Mouse (Mus musculus): ENCODE data around the gene Tcp11l2. TPM values are rescaled to one million over a fixed set of nuclear protein-coding genes. Genes with fewer than 3 reads are reported as not detected.

Tcp11l2 gene
- 28.8 and 31.4 TPM in 2 replicates for polyA plus RNA-seq (2012; rRNA removed)
- 38.1 and 44.2 TPM in 2 replicates for polyA plus RNA-seq (2014; fragmentation: Nextera tagmentation; extraction: Ambion mirVana)

DNA sequence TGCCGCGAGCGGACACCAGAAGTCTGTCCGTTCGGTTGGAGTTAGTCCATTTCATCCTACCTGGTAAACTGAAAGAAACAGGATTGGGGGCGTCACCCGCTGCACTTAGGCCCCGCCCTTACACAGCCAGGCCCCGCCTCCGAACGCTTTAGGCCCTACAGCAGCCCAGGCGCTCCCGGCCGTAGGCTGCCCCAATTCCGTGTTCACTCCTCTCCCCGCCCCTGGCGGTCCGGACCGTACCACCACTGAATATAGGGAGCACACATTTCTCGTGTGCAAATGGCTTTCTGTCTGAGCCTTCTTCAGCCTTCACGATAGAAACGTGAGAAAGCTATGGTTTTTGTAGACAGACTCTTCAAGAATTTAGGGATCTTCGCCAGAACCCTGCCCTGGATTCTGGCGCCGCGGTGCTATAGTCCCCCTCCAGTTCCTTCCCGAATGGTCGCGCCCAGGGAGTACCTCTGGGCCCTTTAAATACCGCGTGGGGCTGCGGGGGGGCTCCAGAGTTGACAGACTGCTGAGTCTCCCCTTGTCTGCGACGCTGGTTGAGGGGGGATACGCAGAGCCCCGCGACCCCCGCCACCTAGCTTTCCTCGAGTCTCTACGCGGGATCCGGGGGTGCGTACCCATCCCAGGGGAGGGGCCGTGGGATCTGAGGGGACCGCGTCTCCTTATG is at the start of gene Tcp11l2:
Gene Tcp11l2 (plus strand): TSS at position 232 of the 676 bp plus-strand sequence.
- H3K9me3 ChIP-seq (ENCODE audit: control insufficient read depth, low read length): no peaks in the 10 kb centered on the region
- peak within 1 kb of the TSS; percentile 85 for H3K9ac ChIP-seq (replicated peaks)
- H3K36me3 ChIP-seq (replicated peaks; ENCODE audit: control insufficient read depth, insufficient read depth, low read depth): no peaks in the 10 kb centered on the region
- peak within 1 kb of the TSS; percentile 74 to 95 for H3K4me3 ChIP-seq (ENCODE audit: insufficient read depth in 1 of 2, low read depth in 2 of 2, low read length in 2 of 2)
- H3K27ac ChIP-seq: peak within 1 kb of the TSS; percentile 94
- H3K4me2 ChIP-seq (ENCODE audit: low read depth): peak within 1 kb of the TSS; percentile 99
- 0 out of 2 replicates have a peak, but pooled peaks have one; percentile 28 for TF ChIP-seq CTCF (IDR thresholded peaks at IDR 0.05; ENCODE audit: low read depth)
- TF ChIP-seq EP300 (IDR thresholded peaks at IDR 0.05; ENCODE audit: low read depth): peak; percentile 37; the same call in 1 of the 2 replicates
- ATAC-seq (ENCODE audit: insufficient read depth) (peak; percentile 94), DNase-seq (ENCODE audit: low read depth in 3 of 3, low spot score in 3 of 3) (peak; percentile 86 to 89 (median 88))
- peaks cover 25 to 36% of the 10 kb centered on the region in 2 experiments for H3K4me1 ChIP-seq (replicated peaks; ENCODE audit: control insufficient read depth in 2 of 2, insufficient read depth in 2 of 2, low read length in 1 of 2)
- WGBS (ENCODE audit: insufficient replicate concordance): under 1% methylated on average over 46 of the region's 46 CpGs
- no peaks in the 10 kb centered on the region for H3K27me3 ChIP-seq (ENCODE audit: control insufficient read depth, insufficient read depth, low read length)

DNA sequence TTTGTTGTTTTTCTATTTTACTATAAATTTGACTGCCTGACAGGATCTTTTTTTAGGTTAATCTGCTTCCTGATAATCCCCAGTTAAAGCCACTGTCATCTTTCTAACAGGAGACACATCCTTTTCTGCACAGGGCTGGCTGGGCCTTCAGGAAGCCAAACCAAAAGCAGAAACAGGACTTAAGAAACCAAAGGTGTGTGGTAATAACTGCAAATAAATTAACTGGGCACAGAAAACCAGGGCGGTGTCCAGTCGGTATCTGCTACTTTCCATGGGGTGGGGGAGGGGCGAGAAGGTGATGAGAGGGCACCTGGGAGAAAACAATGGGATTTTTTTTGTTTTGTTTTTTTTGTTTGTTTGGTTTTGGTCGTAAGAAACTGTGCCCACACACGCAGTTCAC is 49.4 kb upstream of the Tcp11l2 start:
- H3K9me3 ChIP-seq (ENCODE audit: control insufficient read depth, low read length): no peaks in the 10 kb centered on the region
- no peak overlapping the region for H3K27ac ChIP-seq
- no peak overlapping the region for H3K9ac ChIP-seq (replicated peaks)
- no peaks in the 10 kb centered on the region for H3K36me3 ChIP-seq (replicated peaks; ENCODE audit: control insufficient read depth, insufficient read depth, low read depth)
- no peak for TF ChIP-seq EP300 (IDR thresholded peaks at IDR 0.05; ENCODE audit: low read depth)
- no peak for TF ChIP-seq CTCF (IDR thresholded peaks at IDR 0.05; ENCODE audit: low read depth)
- DNase-seq (ENCODE audit: low read depth in 3 of 3, low spot score in 3 of 3) (no peak), ATAC-seq (ENCODE audit: insufficient read depth) (no peak)
- H3K4me2 ChIP-seq (ENCODE audit: low read depth): no peak overlapping the region
- WGBS (ENCODE audit: insufficient replicate concordance): 58% methylated on average over 5 of the region's 5 CpGs
- H3K4me3 ChIP-seq (ENCODE audit: insufficient read depth in 1 of 2, low read depth in 2 of 2, low read length in 2 of 2): no peak overlapping the region
- H3K4me1 ChIP-seq (replicated peaks; ENCODE audit: control insufficient read depth in 2 of 2, insufficient read depth in 2 of 2, low read length in 1 of 2): no peaks in the 10 kb centered on the region; a peak in 1 of 4 replicates
- peaks cover 3% of the 10 kb centered on the region for H3K27me3 ChIP-seq (ENCODE audit: control insufficient read depth, insufficient read depth, low read length)

DNA sequence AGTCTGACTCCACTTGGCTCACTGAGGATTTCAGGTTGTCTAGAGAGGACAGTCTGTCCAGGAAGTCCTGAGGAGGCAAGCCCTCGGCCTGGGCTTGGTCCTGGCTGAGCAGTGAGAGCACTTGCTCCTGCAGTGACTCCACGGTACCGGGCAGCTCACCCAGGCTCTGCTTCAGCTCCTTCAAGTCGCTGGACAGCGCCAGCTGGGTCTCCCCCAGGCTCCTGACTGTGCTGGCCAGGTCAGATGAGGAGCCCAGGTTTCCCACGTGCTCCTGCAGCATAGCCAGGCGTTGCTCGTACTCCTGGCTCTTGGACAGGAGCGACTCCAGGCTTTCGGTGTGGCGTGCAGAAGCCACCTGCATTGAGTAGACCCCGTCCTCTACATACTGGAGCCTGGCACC is 48.8 kb upstream of the Tcp11l2 start:
- H3K9ac ChIP-seq (replicated peaks): no peak overlapping the region
- WGBS (ENCODE audit: insufficient replicate concordance): 70% methylated on average over 12 of the region's 12 CpGs
- H3K9me3 ChIP-seq (ENCODE audit: control insufficient read depth, low read length): no peaks in the 10 kb centered on the region
- ATAC-seq (ENCODE audit: insufficient read depth) (no peak), DNase-seq (ENCODE audit: low read depth in 3 of 3, low spot score in 3 of 3) (no peak)
- H3K4me3 ChIP-seq (ENCODE audit: insufficient read depth in 1 of 2, low read depth in 2 of 2, low read length in 2 of 2): no peak overlapping the region
- peaks cover 8% of the 10 kb centered on the region for H3K27me3 ChIP-seq (ENCODE audit: control insufficient read depth, insufficient read depth, low read length)
- H3K4me2 ChIP-seq (ENCODE audit: low read depth): no peak overlapping the region
- no peaks in the 10 kb centered on the region for H3K36me3 ChIP-seq (replicated peaks; ENCODE audit: control insufficient read depth, insufficient read depth, low read depth)
- H3K27ac ChIP-seq: no peak overlapping the region
- TF ChIP-seq CTCF (IDR thresholded peaks at IDR 0.05; ENCODE audit: low read depth) (no peak), EP300 (IDR thresholded peaks at IDR 0.05; ENCODE audit: low read depth) (no peak)
- H3K4me1 ChIP-seq (replicated peaks; ENCODE audit: control insufficient read depth in 2 of 2, insufficient read depth in 2 of 2, low read length in 1 of 2): peaks cover 0 to 2% of the 10 kb centered on the region in 2 experiments; a peak in 1 of 4 replicates

DNA sequence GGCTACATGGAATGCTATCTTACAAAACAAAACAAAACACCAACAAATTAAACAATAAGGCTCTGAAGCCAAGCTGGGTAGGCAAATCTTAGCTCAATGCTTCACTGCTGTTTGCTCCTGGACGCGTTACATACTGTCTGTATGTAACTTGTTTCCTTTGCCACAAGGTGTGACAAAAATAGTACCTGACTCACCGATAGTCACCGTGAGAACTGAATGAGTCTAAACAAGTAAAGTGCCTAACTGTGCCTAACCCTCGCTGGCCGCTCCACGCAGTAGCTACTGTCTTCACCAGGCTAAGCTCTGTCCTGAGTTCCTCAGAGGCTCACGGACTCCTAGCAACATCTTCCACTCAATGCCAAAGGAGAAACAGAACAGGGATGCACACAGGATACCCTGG is 46.0 kb upstream of the Tcp11l2 start:
- DNase-seq (ENCODE audit: low read depth in 3 of 3, low spot score in 3 of 3) (no peak), ATAC-seq (ENCODE audit: insufficient read depth) (no peak)
- TF ChIP-seq CTCF (IDR thresholded peaks at IDR 0.05; ENCODE audit: low read depth) (no peak), EP300 (IDR thresholded peaks at IDR 0.05; ENCODE audit: low read depth) (no peak)
- 71% methylated on average over 8 of the region's 8 CpGs for WGBS (ENCODE audit: insufficient replicate concordance)
- H3K27me3 ChIP-seq (ENCODE audit: control insufficient read depth, insufficient read depth, low read length): peaks cover 36% of the 10 kb centered on the region
- no peaks in the 10 kb centered on the region for H3K36me3 ChIP-seq (replicated peaks; ENCODE audit: control insufficient read depth, insufficient read depth, low read depth)
- H3K4me1 ChIP-seq (replicated peaks; ENCODE audit: control insufficient read depth in 2 of 2, insufficient read depth in 2 of 2, low read length in 1 of 2): peaks cover 0 to 7% of the 10 kb centered on the region in 2 experiments; a peak in 2 of 4 replicates
- no peaks in the 10 kb centered on the region for H3K9me3 ChIP-seq (ENCODE audit: control insufficient read depth, low read length)
- no peak overlapping the region for H3K4me2 ChIP-seq (ENCODE audit: low read depth)
- no peak overlapping the region for H3K27ac ChIP-seq
- H3K4me3 ChIP-seq (ENCODE audit: insufficient read depth in 1 of 2, low read depth in 2 of 2, low read length in 2 of 2): no peak overlapping the region
- H3K9ac ChIP-seq (replicated peaks): no peak overlapping the region

DNA sequence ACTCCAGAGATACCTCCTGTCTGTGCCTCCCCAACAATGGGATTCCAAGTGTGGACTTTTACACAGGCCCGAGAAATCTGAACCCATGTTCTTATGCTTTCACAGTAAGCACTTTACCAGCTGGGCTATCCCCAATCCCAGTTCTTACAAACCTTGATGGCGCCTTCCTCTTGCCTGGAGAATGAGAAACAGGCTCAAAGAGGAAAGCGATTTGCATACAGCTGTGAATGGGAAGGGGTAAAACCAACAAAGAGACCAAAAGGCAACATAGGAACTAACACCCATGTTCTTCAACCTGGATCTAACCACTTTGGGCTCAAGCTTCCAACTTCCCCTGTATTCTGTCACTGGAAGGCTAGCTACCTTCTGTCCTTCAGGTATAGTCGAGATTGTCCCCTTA is 44.9 kb upstream of the Tcp11l2 start:
- no peak overlapping the region for H3K9ac ChIP-seq (replicated peaks)
- H3K36me3 ChIP-seq (replicated peaks; ENCODE audit: control insufficient read depth, insufficient read depth, low read depth): no peaks in the 10 kb centered on the region
- no peak overlapping the region for H3K4me2 ChIP-seq (ENCODE audit: low read depth)
- no peak for DNase-seq (ENCODE audit: low read depth in 3 of 3, low spot score in 3 of 3)
- peaks cover 0 to 7% of the 10 kb centered on the region in 2 experiments; a peak in 2 of 4 replicates for H3K4me1 ChIP-seq (replicated peaks; ENCODE audit: control insufficient read depth in 2 of 2, insufficient read depth in 2 of 2, low read length in 1 of 2)
- TF ChIP-seq EP300 (IDR thresholded peaks at IDR 0.05; ENCODE audit: low read depth): no peak
- TF ChIP-seq CTCF (IDR thresholded peaks at IDR 0.05; ENCODE audit: low read depth): no peak
- no peak for ATAC-seq (ENCODE audit: insufficient read depth)
- H3K4me3 ChIP-seq (ENCODE audit: insufficient read depth in 1 of 2, low read depth in 2 of 2, low read length in 2 of 2): no peak overlapping the region; a peak in 1 of 4 replicates
- 69% methylated on average over 4 of the region's 4 CpGs for WGBS (ENCODE audit: insufficient replicate concordance)
- no peak overlapping the region for H3K27ac ChIP-seq
- H3K9me3 ChIP-seq (ENCODE audit: control insufficient read depth, low read length): no peaks in the 10 kb centered on the region
- peaks cover 39% of the 10 kb centered on the region for H3K27me3 ChIP-seq (ENCODE audit: control insufficient read depth, insufficient read depth, low read length)
